Mouse (Mus musculus) thymus, postnatal 0 days (tissue): ENCODE results near the gene Itpr1. TPM values are rescaled to one million over a fixed set of nuclear protein-coding genes. Genes with fewer than 3 reads are reported as not detected.

Experiments used
- DNase-seq: peaks from one replicate; pipeline ENCODE4 v3.0.0-alpha.2; 2015; ENCODE audit warnings: low spot score
- microRNA-seq: library from miRNA; unstranded; fragments of <30 nt; microRNA quantifications from one replicate; pipeline ENCODE4, GENCODE M21; 2016; ENCODE audit warnings: borderline number of aligned reads
- polyA plus RNA-seq: library from polyadenylated mRNA; unstranded; fragments of >200 nt; fragmentation: Nextera tagmentation; extraction: Ambion mirVana; gene quantifications from 2 replicates; pipeline ENCODE4 v1.2.1, GENCODE M21; 2015

Itpr1 gene
- polyA plus RNA-seq, 1 experiment from 2014 or later = 18.0 TPM

GRCm38 (mm10) chr6:108572646-108573045 is 359.8 kb downstream of the Itpr1 start:
- no peak for DNase-seq

GRCm38 (mm10) chr6:108577056-108577455 is 364.2 kb downstream of the Itpr1 start:
- no peak for DNase-seq

GRCm38 (mm10) chr6:108588426-108588825 is 375.5 kb downstream of the Itpr1 start:
- no peak for DNase-seq

GRCm38 (mm10) chr6:108592227-108592626 is 379.3 kb downstream of the Itpr1 start:
- DNase-seq = no peak

GRCm38 (mm10) chr6:108592636-108593035 is 379.7 kb downstream of the Itpr1 start:
- DNase-seq = no peak

GRCm38 (mm10) chr6:108594171-108594841 is 381.4 kb downstream of the Itpr1 start:
- no peak for DNase-seq

GRCm38 (mm10) chr6:108598691-108599090 is 385.8 kb downstream of the Itpr1 start:
- no peak for DNase-seq

- no peak for DNase-seq
Observed at GRCm38 (mm10) chr6:108599317-108599716, 386.4 kb downstream of the Itpr1 start.

Small RNAs within 50 kb of the gene (microRNA-seq; reads per million reads assigned to microRNA genes)
- gene Mir7661 = not detected

Other genes starting within 250 kb of the Itpr1 start
- 6.0 and 6.1 TPM in 2 replicates for gene Setmar, start 148.1 kb upstream of the Itpr1 start, polyA plus RNA-seq
- 14.8 and 17.3 TPM in 2 replicates for gene Sumf1, start 27.5 kb upstream of the Itpr1 start, polyA plus RNA-seq